Mouse (Mus musculus): ENCODE data around the gene Gm11627.
"Not testable (repeated sequence)": the region's sequence is repeated elsewhere in the genome, so short reads cannot be mapped to it uniquely, and the experiment has no call there.

Gm11627 gene

DNA sequence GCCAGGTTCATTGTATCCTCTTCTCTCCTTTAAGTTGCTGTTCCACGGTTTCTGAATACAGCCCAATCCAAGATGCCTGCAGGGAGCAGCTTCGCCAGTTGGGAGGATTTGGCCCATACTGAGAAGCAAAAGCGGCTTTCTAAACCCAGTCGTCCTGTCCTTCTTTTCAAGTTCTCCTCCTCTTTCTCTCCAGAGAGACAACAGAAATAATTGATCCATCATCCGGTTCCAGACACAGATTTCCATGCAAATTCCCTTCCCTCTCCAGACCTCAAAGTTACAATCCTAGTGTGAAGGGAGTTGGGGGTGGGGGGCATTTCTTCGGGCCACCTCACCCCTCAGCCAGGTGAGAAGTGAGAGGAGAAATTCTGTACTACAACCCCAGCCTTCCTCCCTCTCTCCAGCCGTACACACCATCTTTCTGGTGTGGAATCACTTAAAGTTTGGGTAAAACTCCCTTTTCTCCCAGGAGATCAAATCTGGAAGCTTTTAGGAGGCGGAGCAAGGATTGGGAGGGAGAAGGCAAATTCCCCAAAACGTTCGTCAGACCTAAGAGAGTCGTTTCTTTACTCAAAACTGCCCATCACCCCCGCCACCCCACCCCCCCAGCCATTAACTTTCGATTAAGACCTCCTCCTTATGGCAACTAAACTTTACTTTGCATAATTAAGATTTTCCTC, 23.7 kb upstream of the Gm11627 start:
- peak; percentile 84 for DNase-seq

DNA sequence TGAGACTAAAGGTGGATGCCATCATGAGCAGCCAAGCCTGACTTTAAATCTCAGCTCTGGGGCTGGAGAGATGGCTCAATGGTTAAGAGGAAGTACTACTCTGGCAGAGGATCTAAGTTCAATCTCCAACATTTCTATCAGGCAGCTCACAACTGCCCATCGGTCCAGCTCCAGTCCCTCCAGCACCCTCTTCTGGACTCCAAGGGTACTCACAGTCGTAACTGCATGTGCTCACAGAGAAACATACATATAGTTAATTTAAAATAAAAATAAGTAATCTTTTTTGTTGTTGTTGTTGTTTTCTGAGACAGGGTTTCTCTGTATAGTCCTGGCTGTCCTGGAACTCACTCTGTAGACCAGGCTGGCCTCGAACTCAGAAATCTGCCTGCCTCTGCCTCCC, 20.7 kb upstream of the Gm11627 start:
- DNase-seq: no peak

DNA sequence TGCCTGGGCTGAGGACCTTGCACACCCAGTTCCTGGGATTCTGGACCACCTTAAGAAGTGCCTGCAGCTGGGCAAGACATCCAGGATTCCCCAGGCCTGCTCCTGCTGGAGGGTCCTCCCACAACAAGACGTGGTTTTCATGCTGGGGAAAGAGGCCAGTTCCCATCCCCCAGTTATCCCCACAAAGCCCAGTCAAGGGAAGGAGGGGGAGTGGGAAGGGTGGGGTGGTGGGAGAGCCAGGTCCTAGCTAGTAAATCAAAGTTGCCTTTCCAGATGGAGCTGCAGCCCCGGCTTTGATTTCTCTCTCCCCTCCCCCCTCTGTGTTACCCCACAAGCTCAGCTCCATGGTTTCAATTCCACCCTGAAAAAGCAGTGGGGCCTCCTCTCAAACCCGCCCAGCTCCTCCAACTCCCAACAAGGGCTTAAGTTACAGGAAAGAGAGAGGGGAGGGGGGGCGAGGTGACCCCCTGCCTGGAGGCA, 16.1 kb upstream of the Gm11627 start:
- DNase-seq: peak; percentile 87

DNA sequence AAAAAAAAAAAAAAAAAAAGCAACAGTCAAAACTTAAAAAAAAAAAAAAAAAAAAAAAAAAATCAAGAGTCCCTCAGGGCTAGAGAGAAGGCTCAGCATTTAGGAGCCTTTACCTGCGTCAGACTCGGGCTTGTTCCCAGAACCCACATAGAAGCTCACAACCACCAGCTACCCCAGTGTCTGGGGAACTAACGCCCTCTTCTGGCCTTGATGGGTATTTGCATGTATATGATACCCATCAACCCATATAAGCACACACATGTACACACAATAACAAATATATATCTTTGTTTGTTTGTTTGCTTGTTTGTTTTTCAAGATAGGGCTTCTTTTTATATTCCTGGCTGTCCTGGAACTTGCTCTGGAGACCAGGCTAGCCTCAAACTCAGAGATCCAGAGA, 8.3 kb upstream of the Gm11627 start:
- no peak for DNase-seq

DNA sequence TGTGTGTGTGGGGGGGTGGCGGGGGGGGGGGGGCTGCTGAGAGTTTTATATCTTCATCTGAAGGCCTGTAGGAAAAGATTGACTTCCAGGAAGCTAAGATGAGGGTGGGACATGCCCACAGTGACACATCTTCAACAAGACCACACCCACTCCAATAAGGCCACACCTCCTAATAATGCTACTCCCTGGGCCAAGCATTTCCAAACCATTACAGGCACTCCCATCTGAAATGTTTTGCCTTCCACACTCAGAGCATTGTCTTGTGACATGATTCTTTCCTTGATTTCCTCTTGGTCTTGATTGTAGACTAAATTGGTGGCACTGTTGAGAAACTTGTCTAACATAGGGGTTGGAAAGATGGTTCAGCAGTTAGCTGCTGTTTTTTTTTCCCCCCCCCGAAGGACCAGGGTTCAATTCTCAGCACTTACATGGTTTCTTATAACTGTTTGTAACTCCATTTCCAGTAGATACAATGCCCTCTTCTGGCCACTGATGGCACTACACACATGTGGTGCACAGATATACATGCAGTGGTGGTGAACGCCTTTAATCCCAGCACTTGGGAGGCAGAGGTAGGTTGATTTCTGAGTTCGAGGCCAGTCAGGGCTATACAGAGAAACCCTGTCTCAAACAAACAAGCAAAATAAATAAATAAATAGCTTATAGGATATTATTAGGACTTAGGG, 7.3 kb upstream of the Gm11627 start:
- DNase-seq: no peak

DNA sequence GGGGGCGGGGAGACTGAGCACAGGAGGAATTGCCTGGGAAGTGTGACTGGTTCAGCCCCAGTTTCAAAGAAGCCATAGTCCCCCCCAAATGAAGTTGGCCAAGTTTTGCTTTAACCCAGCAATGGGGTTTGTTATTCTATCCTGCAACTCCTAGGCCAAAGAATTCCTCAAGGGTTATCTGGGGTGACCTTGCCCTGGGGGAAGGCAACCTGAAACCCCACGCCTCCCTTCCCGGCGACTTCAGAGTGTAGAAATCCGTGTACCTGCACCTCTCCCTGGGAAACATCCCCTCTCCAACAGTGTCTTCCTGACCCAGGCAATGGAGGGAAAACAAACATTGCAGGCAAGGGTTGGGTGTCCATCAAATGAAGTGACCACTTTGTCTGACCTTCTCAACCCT, 3.5 kb upstream of the Gm11627 start:
- DNase-seq: no peak

DNA sequence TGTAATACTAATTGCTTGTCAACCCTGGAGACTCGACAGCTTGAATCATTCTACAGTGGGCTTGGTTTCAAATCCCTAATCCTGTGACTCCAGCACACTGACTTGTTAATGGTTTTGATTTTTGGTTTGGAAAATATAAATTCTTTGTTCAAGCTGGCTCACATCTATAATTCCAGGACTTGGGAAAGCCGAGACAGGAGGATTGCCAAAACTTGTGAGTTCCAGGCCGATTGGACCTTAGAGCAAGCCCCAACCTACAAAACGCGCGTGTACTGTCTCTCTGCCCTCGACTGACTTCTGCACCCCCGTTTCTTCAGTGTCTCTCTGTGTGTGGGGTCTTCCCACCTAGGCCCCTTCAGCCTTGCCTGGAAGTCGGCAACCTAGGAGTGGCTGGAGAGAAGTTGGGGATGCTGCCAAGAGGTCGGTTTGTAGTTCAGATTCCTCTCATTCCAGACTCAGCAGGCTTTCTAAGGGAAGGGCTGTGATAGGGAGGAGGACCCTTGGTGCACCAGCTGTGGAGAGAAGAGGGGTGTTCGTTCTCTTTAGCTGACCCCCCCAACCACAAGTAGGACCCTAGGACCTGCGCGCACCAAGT, 2.9 kb upstream of the Gm11627 start:
- DNase-seq: peak; percentile 39

DNA sequence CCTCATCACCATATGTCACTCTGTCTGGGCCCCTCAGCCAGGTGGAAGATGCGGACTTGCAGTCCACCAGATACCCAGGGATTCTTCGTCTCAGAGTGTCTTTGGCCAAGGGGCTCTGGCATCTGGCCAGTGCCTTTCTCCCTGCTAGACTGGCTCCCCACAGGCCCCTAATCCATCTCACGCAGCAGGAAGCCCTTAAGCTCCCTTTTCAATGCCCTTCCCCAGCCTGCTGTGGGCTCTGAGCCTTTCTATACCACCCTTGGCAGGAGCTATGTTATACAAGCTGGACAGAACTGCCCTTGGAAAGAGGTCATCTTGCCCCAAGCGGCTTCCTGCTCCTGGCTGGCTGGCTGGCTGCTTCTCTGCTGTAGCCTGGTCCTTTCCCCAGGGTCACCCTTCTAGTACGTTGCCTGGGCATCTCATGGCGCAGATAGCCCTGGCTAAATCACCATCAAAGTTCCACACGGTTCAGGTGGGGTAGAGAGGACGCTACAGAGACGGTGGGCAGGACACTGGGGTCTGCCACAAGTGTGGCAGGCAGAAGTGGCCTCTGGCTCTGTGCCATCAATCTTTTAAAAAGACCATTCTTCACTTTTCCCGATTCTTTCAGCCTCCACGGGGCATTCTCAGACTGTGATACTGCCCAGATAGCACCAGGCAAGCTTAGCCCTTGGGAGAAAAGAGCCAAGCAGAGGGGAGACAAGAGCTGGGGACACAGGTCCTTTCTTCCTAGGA, 2.2 kb upstream of the Gm11627 start:
- DNase-seq: no peak

DNA sequence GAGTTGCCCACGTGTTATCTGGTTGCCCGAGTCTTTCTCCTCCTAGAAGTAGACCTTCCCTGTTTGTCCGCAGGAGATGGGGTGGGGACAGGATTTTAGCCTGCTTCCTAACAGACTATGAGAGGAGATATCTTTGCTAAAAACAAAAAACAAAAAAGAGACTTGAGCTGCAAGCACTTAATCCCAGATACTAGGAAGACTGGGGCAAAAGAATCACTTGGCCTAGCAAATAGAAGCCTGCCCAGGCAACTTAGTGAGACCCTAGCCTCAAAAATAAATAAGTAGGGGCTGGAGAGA, 721 bp upstream of the Gm11627 start:
- no peak for DNase-seq

DNA sequence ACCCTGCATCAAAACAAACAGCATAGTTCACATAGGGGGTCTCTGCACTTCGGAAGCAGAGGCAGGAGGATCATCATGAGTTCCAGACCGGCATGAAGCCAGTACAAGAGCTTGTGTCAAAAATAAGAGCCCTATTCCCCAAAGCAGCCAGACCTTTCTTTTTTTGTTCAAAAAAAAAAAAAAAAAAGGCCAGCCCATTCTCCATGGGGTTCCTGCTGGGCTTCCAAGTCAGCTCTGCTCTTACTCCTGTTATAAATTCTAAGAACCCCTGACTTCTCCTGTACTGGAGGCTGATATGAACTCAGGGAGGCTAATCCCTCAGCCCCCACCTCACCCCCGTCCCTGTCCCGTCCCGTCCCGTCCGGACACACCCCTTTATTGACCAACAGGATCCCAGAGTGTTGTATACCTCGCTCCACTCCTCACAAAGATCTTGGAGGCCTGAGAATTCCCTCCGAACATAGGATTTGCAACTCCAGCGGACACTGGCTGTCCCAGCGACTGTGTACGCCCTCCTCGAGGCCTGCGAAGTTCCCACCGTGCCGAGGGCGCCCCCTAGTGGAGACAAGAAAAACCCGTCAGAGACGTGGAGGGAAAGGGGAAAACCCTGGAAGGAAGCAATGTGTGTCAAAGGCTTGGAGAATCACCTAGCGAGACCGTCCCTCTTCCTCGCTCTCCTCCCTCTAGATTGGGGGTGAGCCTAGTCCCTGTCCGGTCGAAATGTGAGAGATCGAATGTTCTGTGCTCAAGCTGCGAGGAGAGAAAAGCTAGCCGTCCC, 731 bp downstream of the Gm11627 start:
- peak; percentile 89 for DNase-seq

DNA sequence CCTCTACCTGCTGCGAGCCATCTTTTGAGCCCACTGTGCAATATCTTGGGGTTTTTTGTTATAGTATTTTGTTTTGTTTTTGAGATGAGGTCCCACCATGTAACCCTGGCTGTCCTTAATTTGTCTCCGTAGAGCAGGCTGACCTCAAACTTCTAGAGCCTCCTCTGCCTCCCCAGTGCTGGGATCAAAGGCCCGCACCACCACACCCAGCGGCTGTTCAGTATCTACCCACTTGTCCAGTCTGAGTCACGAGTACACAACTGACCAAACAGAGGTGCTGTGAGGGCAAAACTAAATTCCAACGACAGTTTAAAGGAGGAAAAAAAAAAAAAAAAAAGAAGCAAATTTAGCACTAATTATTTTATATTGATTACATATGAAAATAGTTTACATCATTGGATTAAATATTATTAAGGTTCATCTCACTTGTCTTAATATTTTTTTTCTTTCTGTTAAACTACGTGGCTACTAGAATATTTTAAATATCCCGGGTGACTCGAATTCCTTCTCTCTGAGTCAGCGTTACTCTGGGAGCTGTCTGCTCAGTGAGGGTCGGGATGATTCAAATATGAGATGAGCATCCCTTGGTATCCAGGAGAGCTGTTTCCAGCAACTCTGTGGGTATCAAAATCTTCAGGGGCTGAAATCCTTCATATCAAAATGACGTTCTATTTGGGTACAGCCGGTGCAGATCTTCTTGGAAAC, 3.1 kb downstream of the Gm11627 start:
- DNase-seq: no peak

DNA sequence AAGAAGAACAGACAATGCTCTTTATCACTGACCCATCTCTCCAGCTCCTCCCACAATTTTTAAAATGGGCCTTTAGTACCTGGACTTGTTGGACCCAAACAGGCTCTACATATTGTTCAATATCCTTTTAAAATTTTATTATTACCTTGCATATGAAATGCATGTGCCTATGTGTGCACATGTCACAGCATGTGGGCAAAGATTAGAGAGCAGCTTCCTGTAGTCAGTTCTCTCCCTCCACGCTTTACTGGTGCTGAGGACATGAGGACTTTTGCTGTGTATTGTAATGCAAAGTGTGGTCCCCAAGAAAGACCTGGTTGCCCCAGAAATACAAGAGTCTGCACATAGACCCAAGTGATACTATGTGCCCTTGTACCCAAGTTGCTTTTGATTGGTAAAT, 4.2 kb downstream of the Gm11627 start:
- DNase-seq: no peak

DNA sequence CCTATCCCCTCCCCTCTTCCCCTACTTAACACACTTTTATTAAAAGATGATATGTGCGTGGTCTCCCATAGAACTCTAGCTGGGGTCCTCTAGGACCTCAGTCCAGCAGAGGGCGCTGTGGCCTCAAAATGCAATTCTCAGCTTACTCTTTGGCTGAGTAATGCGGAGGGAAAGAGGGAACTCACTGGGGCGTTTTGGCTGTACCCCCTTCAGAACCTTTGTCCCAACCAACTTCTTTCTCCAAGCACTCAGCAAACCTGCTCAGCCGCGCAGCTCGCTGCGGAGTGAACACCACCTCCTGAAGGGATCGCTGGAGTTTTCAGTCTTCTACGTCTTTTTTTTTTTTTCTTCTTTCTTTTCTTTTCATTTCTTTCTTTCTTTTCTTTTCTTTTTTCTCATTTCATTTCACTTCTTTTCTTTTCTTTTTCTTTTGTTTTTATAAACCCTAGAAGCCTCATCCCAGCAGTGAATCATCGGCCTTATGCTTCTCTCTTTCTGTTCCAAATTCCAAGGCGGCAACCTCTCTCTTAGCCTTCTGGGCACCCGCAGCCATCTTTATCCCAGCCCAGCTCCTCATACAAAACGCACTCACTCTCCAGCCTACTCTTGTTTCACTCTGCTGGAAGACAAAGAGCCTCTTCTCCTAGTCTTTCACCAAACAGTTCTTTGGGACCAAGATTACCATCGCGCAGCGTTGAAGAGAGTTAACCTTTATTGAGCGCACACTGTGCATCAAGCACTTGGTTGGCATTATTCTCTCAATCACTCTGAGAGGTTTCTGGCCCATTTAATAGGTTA, 6.2 kb downstream of the Gm11627 start:
- DNase-seq: peak; percentile 95

DNA sequence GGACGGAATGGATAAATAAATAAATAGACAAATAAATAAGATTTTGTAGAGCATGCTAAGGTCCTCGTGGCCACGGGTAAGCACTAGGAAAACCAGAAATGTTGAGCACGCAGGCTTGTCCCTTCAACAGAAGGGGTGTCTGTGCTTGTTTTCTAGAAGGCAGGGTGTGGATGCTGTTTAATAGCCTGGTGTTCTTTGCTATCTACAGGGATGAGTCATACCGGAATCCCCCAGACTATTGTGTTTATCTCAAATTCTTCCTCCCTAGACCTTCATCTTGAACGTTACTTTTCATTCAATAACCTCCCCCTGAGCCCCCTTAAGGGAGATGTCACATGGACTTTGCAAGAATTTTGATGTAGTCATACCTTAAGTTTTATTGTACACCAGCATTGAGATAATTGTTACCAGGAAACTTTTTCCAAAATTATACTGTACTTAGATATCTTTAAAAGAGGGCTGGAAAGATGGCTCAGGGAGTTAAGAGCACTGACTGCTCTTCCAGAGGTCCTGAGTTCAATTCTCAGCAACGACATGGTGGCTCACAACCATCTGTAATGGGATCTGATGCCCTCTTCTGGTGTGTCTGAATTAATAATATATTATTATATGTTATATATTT, 10.4 kb downstream of the Gm11627 start:
- no peak for DNase-seq

DNA sequence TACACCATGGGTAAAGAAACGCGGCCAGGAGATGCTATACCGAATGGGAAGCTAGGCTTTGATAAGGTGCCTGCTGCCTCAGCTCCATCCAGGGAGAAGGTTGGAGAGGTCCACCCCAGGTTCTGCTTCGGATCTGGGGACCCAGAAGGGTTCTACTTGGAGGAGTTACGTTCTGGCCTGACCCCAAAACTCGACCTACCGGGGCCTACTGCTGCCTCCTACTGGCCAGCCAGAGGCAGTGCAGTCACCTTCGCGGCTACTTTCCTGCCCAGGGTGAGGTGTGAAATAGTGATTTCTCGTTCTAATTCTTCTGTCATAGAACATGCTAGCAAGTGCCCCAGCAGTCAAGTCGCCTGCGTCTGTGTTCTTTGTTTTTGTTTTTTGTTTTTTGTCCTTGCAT, 11.1 kb downstream of the Gm11627 start:
- DNase-seq: no peak

DNA sequence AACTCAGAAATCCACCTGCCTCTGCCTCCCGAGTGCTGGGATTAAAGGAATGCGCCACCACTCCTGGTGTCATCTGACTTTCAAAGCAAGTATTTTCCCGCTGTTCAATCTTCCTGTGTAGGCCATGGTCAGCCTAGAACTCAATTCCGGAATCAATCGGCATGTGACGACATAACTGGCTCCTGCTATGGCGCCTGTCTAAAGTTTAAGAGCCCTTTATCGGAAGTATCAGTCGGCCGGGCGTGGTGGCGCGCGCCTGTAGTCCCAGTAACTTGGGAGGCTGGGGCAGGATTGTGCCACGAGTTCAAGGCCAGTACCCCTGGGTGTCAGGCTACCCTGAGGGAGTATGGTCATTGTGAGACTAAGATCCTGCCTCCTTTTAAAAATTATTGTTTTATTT, 11.5 kb downstream of the Gm11627 start:
- DNase-seq: no peak

DNA sequence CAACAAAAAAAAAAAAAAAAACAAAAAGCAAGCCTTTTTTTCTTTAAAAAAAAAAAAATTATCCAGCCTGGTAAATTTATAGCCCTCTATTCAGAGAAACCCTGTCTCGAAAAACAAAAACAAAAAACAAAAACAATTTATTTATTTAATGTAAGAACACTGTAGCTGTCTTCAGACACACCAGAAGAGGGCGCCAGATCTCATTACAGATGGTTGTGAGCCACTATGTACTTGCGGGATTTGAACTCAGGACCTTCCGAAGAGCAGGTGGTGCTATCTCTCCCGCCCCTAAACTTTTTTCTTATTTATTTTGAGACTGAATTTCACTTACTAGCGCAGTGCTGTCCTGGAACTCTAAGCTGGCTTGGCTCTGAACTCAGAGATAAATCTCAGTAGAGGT, 12.1 kb downstream of the Gm11627 start:
- no peak for DNase-seq

DNA sequence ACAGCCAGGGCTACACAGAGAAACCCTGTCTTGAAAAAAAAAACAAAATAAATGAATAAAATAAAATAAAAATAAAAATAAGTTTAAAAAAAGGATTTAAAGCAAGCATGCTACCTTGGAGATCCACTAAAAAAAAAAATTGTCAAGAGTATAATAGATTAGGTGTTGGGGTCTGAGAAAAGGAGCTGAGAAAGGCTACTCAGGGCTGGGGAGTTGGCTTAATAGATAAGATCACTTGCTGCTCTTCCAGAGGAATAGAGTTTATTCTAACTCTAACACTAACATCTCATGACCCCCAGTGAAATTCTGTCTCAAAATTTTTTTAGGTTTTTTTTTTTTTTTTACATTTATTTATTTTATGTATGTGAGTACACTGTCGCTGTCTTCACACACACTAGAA, 13.0 kb downstream of the Gm11627 start:
- no peak for DNase-seq

DNA sequence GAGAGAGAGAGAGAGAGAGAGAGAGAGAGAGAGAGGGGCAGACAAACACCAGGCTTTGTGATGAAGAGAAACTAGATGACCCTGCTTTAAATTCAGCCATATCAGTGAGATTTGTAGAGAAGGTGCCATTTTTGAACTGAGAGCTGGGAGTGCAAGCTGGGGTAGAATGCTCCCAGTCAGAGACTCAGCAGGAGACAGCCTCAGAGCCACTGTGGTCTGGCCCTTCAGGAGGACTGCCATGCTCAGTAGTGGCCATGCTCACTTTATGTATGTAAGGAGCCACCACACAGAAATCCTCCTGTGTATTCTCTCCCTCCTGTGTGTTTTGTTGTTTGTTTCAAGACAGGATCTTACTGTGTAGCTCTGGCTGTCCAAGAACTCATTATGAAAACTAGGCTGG, 13.5 kb downstream of the Gm11627 start:
- no peak for DNase-seq

DNA sequence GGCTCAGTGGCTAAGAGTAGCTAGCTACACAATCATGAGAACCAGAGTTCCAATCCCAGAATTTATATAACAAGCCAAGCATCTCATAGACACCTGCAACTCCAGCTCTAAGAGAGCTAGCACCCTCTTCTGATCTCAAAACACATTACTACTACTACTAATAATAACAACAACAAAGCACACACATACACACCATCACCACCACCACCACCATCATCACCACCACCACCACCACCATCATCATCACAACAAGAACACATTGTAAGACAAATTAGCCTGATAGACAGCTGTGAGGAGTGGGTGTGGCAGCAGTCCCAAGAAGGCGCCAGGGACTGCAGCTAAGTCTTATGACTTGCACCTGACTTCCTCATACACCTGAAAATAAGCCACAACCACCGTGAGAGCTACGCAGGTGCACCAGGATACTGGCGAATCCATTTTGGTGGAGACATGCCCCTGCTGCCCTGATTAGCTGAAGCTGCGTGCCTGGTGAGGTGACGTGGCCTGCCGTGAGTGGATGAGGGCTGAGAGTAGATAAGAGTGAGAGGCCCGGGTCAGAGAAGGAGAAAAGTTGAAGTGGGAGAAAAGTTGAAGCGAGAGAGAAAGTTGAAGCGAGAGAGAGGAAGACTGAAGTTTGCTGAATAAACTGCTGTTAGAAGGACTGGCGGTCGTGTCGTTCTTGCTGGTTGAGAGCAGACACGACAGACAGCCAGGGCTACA, 14.1 kb downstream of the Gm11627 start:
- not testable (repeated sequence) for DNase-seq
